Mouse (Mus musculus): ENCODE measurements at regions not wholly inside any gene's neighbourhood (a gene's known extent, or its start where the extent isn't known, plus 50 kb on each side); places are given as distances from the start of the nearest gene placed in this dataset.

GRCm38 (mm10) chr12:12178391-12178790, 83.5 kb upstream of the Fam49a start:
- peaks cover 9% of the 10 kb centered on the region for H3K4me1 ChIP-seq (ENCODE audit: control insufficient read depth, insufficient read depth, low read length)
- TF ChIP-seq CTCF (IDR thresholded peaks at IDR 0.05; ENCODE audit: insufficient read depth, low read depth, low read length) = no peak
- no peak for TF ChIP-seq POLR2A (IDR thresholded peaks at IDR 0.05; ENCODE audit: insufficient read depth, low read depth, low read length)
- H3K27ac ChIP-seq (ENCODE audit: insufficient read depth, low read depth, low read length) = no peak overlapping the region
- 63% methylated on average over 2 of the region's 2 CpGs for WGBS
- no peak overlapping the region for H3K4me3 ChIP-seq (ENCODE audit: insufficient read depth, low read depth, low read length)

GRCm38 (mm10) chr12:12179292-12179865, 82.6 kb upstream of the Fam49a start:
- H3K27ac ChIP-seq (ENCODE audit: insufficient read depth, low read depth, low read length) = peak overlapping the region; percentile 9; the same call in 1 of the 2 replicates
- peaks cover 9% of the 10 kb centered on the region for H3K4me1 ChIP-seq (ENCODE audit: control insufficient read depth, insufficient read depth, low read length)
- 36% methylated on average over 10 of the region's 10 CpGs for WGBS
- TF ChIP-seq POLR2A (IDR thresholded peaks at IDR 0.05; ENCODE audit: insufficient read depth, low read depth, low read length) (no peak), CTCF (IDR thresholded peaks at IDR 0.05; ENCODE audit: insufficient read depth, low read depth, low read length) (no peak)
- no peak overlapping the region for H3K4me3 ChIP-seq (ENCODE audit: insufficient read depth, low read depth, low read length)

GRCm38 (mm10) chr12:12180986-12181385, 81.0 kb upstream of the Fam49a start:
- WGBS = 95% methylated on average over 1 of the region's 1 CpGs
- Histone ChIP-seq H3K4me3 (ENCODE audit: insufficient read depth, low read depth, low read length) (no peak overlapping the region), H3K4me1 (ENCODE audit: control insufficient read depth, insufficient read depth, low read length) (peaks cover 9% of the 10 kb centered on the region), H3K27ac (ENCODE audit: insufficient read depth, low read depth, low read length) (no peak overlapping the region)
- no peak for TF ChIP-seq POLR2A (IDR thresholded peaks at IDR 0.05; ENCODE audit: insufficient read depth, low read depth, low read length)
- no peak for TF ChIP-seq CTCF (IDR thresholded peaks at IDR 0.05; ENCODE audit: insufficient read depth, low read depth, low read length)

- Histone ChIP-seq H3K27ac (ENCODE audit: insufficient read depth, low read depth, low read length) (no peak overlapping the region), H3K4me1 (ENCODE audit: control insufficient read depth, insufficient read depth, low read length) (peaks cover 7% of the 10 kb centered on the region), H3K4me3 (ENCODE audit: insufficient read depth, low read depth, low read length) (no peak overlapping the region)
- 51% methylated on average over 4 of the region's 4 CpGs for WGBS
- no peak for TF ChIP-seq CTCF (IDR thresholded peaks at IDR 0.05; ENCODE audit: insufficient read depth, low read depth, low read length)
- TF ChIP-seq POLR2A (IDR thresholded peaks at IDR 0.05; ENCODE audit: insufficient read depth, low read depth, low read length) = no peak
Measured at GRCm38 (mm10) chr12:12181686-12182085, 80.3 kb upstream of the Fam49a start.

GRCm38 (mm10) chr12:12186353-12186752, 75.6 kb upstream of the Fam49a start:
- Histone ChIP-seq H3K4me3 (ENCODE audit: insufficient read depth, low read depth, low read length) (no peak overlapping the region), H3K27ac (ENCODE audit: insufficient read depth, low read depth, low read length) (no peak overlapping the region), H3K4me1 (ENCODE audit: control insufficient read depth, insufficient read depth, low read length) (no peaks in the 10 kb centered on the region)
- 37% methylated on average over 2 of the region's 2 CpGs for WGBS
- TF ChIP-seq POLR2A (IDR thresholded peaks at IDR 0.05; ENCODE audit: insufficient read depth, low read depth, low read length) = no peak
- no peak for TF ChIP-seq CTCF (IDR thresholded peaks at IDR 0.05; ENCODE audit: insufficient read depth, low read depth, low read length)

GRCm38 (mm10) chr12:12195066-12195465, 66.9 kb upstream of the Fam49a start:
- TF ChIP-seq POLR2A (IDR thresholded peaks at IDR 0.05; ENCODE audit: insufficient read depth, low read depth, low read length) = no peak
- no peak for TF ChIP-seq CTCF (IDR thresholded peaks at IDR 0.05; ENCODE audit: insufficient read depth, low read depth, low read length)
- no peak overlapping the region for H3K4me3 ChIP-seq (ENCODE audit: insufficient read depth, low read depth, low read length)
- 31% methylated on average over 1 of the region's 1 CpGs for WGBS
- no peaks in the 10 kb centered on the region for H3K4me1 ChIP-seq (ENCODE audit: control insufficient read depth, insufficient read depth, low read length)
- no peak overlapping the region for H3K27ac ChIP-seq (ENCODE audit: insufficient read depth, low read depth, low read length)

GRCm38 (mm10) chr12:12196627-12197026, 65.3 kb upstream of the Fam49a start:
- WGBS = 74% methylated on average over 3 of the region's 3 CpGs
- Histone ChIP-seq H3K27ac (ENCODE audit: insufficient read depth, low read depth, low read length) (no peak overlapping the region), H3K4me3 (ENCODE audit: insufficient read depth, low read depth, low read length) (no peak overlapping the region), H3K4me1 (ENCODE audit: control insufficient read depth, insufficient read depth, low read length) (no peaks in the 10 kb centered on the region)
- no peak for TF ChIP-seq POLR2A (IDR thresholded peaks at IDR 0.05; ENCODE audit: insufficient read depth, low read depth, low read length)

GRCm38 (mm10) chr12:12208216-12208615, 53.7 kb upstream of the Fam49a start:
- no peak for TF ChIP-seq CTCF (IDR thresholded peaks at IDR 0.05; ENCODE audit: insufficient read depth, low read depth, low read length)
- TF ChIP-seq POLR2A (IDR thresholded peaks at IDR 0.05; ENCODE audit: insufficient read depth, low read depth, low read length) = no peak
- WGBS = 54% methylated on average over 1 of the region's 1 CpGs
- Histone ChIP-seq H3K4me1 (ENCODE audit: control insufficient read depth, insufficient read depth, low read length) (no peaks in the 10 kb centered on the region), H3K27ac (ENCODE audit: insufficient read depth, low read depth, low read length) (no peak overlapping the region), H3K4me3 (ENCODE audit: insufficient read depth, low read depth, low read length) (no peak overlapping the region)

Data from olfactory bulb, adult 2 months (tissue).